Mouse (Mus musculus): ENCODE data around the gene Nckap5. TPM values are rescaled to one million over a fixed set of nuclear protein-coding genes. Genes with fewer than 3 reads are reported as not detected.

Nckap5 gene
- polyA plus RNA-seq, 1 experiment from 2014 or later: 12.1 TPM

DNA sequence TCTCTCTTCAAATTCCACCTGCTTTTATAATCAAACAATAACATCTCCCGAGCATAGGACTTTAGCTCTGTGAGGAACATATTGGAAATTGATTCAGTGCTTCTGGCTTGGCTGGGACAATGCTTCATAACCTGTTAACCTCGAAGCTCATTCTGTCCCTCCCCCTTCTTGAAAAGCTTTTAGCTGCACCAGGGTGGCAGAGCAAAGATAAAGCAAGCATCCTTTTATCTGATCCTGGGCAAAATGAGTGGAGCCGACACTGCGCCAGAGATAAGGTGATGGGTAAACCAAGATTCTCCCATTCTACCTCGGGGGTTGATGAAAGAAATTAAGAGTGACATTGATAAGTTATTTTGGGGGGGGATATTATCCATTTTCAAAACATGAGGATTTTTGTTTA lies 824.9 kb downstream of the Nckap5 start:
- Histone ChIP-seq H3K4me1 (no peaks in the 10 kb centered on the region), H3K27ac (no peak overlapping the region), H3K36me3 (no peaks in the 10 kb centered on the region), H3K4me3 (no peak overlapping the region), H3K27me3 (no peaks in the 10 kb centered on the region), H3K4me2 (no peak overlapping the region), H3K9ac (no peak overlapping the region), H3K9me3 (no peaks in the 10 kb centered on the region)
- WGBS: 75% methylated on average over 5 of the region's 5 CpGs
- no peak for ATAC-seq (ENCODE audit: insufficient number of reproducible peaks, low FRiP score, low TSS enrichment, low read depth)

DNA sequence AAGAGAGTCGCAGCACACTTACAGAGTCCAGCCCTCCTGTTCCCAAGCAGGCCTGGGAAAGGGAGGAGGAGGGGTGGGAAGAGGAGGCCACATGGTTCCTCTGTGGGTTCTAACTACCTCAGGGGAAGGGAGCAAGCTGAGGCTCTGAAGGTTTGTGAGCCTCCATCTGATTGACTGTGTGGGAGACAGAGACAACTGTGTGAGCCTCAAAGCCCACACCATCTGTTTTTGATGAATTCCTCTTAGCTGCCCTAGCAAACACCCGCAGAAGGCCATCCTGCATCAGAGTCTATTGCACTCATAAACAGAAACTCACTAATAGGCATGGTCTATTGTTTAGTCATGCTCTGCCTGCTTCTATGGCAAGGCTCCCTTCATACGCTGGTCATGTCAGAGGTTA lies 834.1 kb downstream of the Nckap5 start:
- no peak overlapping the region for H3K4me3 ChIP-seq
- H3K27me3 ChIP-seq: no peaks in the 10 kb centered on the region
- no peaks in the 10 kb centered on the region for H3K36me3 ChIP-seq
- no peak overlapping the region for H3K9ac ChIP-seq
- 30% methylated on average over 3 of the region's 3 CpGs for WGBS
- H3K27ac ChIP-seq: no peak overlapping the region
- ATAC-seq (ENCODE audit: insufficient number of reproducible peaks, low FRiP score, low TSS enrichment, low read depth): no peak
- no peak overlapping the region for H3K4me2 ChIP-seq
- H3K9me3 ChIP-seq: no peaks in the 10 kb centered on the region
- peaks cover 4% of the 10 kb centered on the region; the same call in 1 of the 2 replicates for H3K4me1 ChIP-seq

DNA sequence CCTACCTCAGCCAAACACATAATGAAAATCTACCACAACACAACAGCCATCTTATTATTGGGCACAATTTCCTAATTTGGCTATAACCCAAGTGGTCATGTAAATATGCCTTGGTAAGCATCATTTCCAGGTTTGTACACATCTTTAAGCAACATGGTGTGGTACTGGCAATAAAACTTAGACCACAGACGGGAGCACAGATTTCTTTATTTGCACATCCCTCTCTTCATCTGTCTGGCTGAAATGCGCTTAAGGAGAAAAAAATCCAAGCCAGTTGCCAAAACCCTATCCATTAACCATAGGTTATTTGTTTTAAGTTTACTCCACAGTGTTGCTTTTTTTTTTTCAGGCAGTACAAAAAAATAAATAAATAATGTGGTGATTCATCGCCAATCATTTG lies 842.8 kb downstream of the Nckap5 start:
- Histone ChIP-seq H3K4me2 (no peak overlapping the region), H3K4me1 (0 out of 2 replicates have a peak, but pooled peaks cover 3% of the 10 kb centered on the region), H3K36me3 (no peaks in the 10 kb centered on the region), H3K27ac (no peak overlapping the region), H3K9ac (no peak overlapping the region), H3K27me3 (no peaks in the 10 kb centered on the region), H3K9me3 (no peaks in the 10 kb centered on the region), H3K4me3 (no peak overlapping the region)
- no peak for ATAC-seq (ENCODE audit: insufficient number of reproducible peaks, low FRiP score, low TSS enrichment, low read depth)
- 72% methylated on average over 3 of the region's 3 CpGs for WGBS

DNA sequence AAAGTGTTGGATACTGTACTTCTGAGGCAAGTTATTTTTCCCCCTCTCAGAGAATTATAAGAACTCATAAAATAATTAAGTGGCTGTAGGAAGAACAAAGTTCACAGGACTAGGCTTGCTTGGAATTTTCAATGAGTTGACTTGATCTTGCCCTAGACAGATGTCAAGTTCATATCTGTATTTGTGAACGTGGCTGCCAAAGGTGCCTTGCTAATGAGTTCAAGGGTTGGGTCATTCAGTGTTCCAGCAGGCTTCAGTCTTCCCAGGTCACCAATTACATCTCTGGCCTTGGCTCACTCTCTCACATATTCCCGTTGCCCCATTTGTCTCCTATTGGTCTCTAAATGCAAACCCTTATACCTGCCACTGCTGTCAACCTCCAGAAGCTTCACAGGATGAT lies 846.0 kb downstream of the Nckap5 start:
- Histone ChIP-seq H3K4me2 (no peak overlapping the region), H3K36me3 (no peaks in the 10 kb centered on the region), H3K9me3 (no peaks in the 10 kb centered on the region), H3K27me3 (no peaks in the 10 kb centered on the region), H3K27ac (no peak overlapping the region), H3K9ac (no peak overlapping the region), H3K4me3 (no peak overlapping the region), H3K4me1 (0 out of 2 replicates have a peak, but pooled peaks cover 3% of the 10 kb centered on the region)
- WGBS: 33% methylated on average over 2 of the region's 2 CpGs
- no peak for ATAC-seq (ENCODE audit: insufficient number of reproducible peaks, low FRiP score, low TSS enrichment, low read depth)

DNA sequence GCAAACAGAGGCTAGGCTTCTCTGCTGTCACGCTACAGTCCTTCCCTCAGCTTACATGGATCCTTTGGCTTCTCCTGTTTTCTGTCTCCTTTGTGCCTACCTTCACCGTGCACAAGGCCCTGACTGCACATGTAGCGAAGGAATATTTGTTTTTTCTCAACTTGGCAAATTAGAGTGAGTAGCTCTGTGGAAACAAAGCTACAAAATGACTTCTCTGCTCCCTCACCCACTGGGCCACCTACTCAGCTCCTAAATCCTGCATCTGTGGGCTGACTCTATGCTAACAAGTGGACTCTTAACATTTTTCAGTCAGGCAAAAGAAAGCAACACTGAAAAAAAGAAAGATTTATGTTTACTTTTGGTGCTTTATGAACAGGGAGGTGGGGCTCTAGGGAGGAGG lies 856.0 kb downstream of the Nckap5 start:
- 88% methylated on average over 3 of the region's 3 CpGs for WGBS
- no peak overlapping the region for H3K9ac ChIP-seq

DNA sequence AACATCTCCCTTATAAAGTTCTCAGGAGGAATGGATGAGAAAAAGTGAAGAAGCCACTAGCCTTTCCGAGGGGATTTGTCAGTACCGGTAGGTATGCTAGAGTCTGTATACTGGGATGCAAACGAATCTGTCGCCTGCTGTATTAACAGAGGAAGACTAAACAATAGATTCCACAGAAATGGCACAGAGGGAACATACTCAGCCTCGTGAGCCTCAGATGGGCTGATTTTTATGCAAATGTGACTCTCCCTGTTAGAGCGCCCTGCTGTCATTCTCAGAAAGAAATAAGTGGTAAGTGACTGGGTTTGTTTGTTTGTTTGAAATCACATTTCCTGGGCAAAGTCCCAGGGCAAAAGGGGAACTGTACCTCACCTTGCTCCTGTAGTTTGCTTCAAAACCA lies 858.7 kb downstream of the Nckap5 start:
- no peaks in the 10 kb centered on the region for H3K36me3 ChIP-seq
- WGBS: 77% methylated on average over 6 of the region's 6 CpGs

More for the DNA sequence above, 856.0 kb downstream of the Nckap5 start:
- Histone ChIP-seq H3K4me2 (no peak overlapping the region), H3K36me3 (no peaks in the 10 kb centered on the region), H3K9me3 (no peaks in the 10 kb centered on the region), H3K27ac (no peak overlapping the region), H3K4me3 (no peak overlapping the region), H3K27me3 (no peaks in the 10 kb centered on the region), H3K4me1 (no peaks in the 10 kb centered on the region)
- ATAC-seq (ENCODE audit: insufficient number of reproducible peaks, low FRiP score, low TSS enrichment, low read depth): no peak

DNA sequence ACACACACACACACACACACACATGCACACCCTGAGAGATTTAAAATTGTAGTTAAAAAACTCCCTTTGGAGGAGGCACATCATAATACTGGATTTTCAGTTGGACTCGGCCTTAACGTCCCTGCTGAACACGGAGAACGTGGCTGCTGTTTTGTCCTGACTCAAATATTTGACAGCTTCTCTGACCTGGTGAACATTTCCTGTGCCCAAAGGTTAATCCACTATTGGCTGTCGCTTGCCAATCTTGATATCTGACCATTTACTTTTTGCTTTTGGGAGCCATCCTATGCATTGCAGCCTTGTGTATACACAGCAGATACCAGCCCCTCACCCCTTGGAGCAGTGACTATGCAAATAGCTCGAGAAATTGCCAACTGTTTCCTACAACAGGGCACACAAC lies 862.9 kb downstream of the Nckap5 start:
- ATAC-seq (ENCODE audit: insufficient number of reproducible peaks, low FRiP score, low TSS enrichment, low read depth): no peak
- Histone ChIP-seq H3K27me3 (no peaks in the 10 kb centered on the region), H3K36me3 (no peaks in the 10 kb centered on the region), H3K4me1 (no peaks in the 10 kb centered on the region), H3K9me3 (no peaks in the 10 kb centered on the region), H3K4me3 (no peak overlapping the region), H3K27ac (no peak overlapping the region), H3K9ac (no peak overlapping the region), H3K4me2 (no peak overlapping the region)
- WGBS: 80% methylated on average over 6 of the region's 6 CpGs

More for the DNA sequence above, 858.7 kb downstream of the Nckap5 start:
- no peak overlapping the region for H3K4me2 ChIP-seq
- no peak for ATAC-seq (ENCODE audit: insufficient number of reproducible peaks, low FRiP score, low TSS enrichment, low read depth)
- H3K9ac ChIP-seq: no peak overlapping the region
- H3K27me3 ChIP-seq: no peaks in the 10 kb centered on the region
- H3K27ac ChIP-seq: no peak overlapping the region
- H3K4me3 ChIP-seq: no peak overlapping the region
- H3K4me1 ChIP-seq: no peaks in the 10 kb centered on the region
- H3K9me3 ChIP-seq: no peaks in the 10 kb centered on the region

DNA sequence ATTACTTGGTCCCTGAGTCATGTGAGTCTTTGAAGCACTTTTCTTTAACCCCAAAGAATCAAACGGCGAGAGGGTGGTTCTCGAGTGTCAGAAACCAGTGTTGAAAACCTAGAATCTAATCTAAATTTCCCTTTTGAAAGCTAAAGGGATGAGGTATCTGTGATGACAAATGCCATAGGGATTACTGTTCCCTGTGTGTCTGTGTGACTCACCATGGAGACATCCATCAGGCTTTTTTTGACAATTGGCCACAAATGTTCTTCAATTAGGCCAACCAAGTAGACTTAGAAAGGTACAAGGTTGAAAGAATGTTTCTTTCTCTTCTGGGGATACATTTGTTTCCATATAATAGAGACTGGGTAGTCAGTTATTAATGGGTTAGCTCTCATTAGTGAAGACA lies 879.6 kb downstream of the Nckap5 start:
- no peaks in the 10 kb centered on the region for H3K27me3 ChIP-seq
- no peak overlapping the region for H3K9ac ChIP-seq
- H3K4me2 ChIP-seq: no peak overlapping the region
- H3K27ac ChIP-seq: no peak overlapping the region
- ATAC-seq (ENCODE audit: insufficient number of reproducible peaks, low FRiP score, low TSS enrichment, low read depth): no peak
- no peaks in the 10 kb centered on the region for H3K4me1 ChIP-seq
- H3K9me3 ChIP-seq: no peaks in the 10 kb centered on the region
- WGBS: 81% methylated on average over 3 of the region's 3 CpGs
- H3K36me3 ChIP-seq: no peaks in the 10 kb centered on the region
- H3K4me3 ChIP-seq: no peak overlapping the region

DNA sequence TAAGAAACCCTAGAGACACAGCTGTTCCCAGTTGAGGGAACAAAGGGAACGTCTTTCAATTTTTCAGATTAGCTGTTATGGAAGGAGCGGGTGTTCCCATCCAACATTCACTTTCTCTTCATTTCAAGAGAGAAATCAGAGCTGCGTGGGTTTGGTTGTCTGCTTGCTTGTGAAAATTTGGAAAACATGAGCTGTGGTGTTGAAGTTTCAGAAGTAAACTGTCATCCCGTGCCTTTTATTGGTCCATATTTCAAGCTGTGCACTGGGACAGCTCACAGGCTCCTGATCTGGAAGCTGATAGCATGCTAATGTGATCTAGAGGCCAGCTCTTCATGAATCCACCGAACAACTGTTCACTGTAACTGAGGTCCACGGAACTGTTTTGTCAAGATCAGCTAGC lies 881.5 kb downstream of the Nckap5 start:
- no peaks in the 10 kb centered on the region for H3K9me3 ChIP-seq
- no peak overlapping the region for H3K4me2 ChIP-seq
- no peak overlapping the region for H3K27ac ChIP-seq
- H3K36me3 ChIP-seq: no peaks in the 10 kb centered on the region
- ATAC-seq (ENCODE audit: insufficient number of reproducible peaks, low FRiP score, low TSS enrichment, low read depth): no peak
- H3K9ac ChIP-seq: no peak overlapping the region
- H3K27me3 ChIP-seq: no peaks in the 10 kb centered on the region
- 0 out of 2 replicates have a peak, but pooled peaks cover 3% of the 10 kb centered on the region for H3K4me1 ChIP-seq
- 53% methylated on average over 6 of the region's 6 CpGs for WGBS
- no peak overlapping the region for H3K4me3 ChIP-seq

DNA sequence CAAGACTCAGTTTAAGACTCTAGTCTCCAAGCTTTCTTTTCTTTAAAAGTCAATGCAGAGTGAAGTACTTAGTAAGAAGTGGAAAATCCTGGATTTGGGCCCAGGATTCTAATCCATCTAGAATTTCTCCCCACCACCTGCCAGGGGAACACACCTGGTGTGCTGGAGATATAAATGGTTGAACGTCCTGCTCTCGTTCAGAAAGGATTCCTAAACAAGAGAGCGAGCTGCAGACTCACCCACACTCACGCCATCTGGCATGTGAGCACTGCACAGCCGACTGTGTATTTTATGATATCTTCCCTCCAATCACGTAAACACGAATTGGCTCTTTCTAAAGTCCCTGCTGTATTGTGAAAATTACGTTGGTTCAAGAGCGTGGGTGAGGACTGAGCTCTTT lies 885.5 kb downstream of the Nckap5 start:
- Histone ChIP-seq H3K4me1 (0 out of 2 replicates have a peak, but pooled peaks cover 3% of the 10 kb centered on the region), H3K27me3 (no peaks in the 10 kb centered on the region), H3K27ac (no peak overlapping the region), H3K4me2 (no peak overlapping the region), H3K4me3 (no peak overlapping the region), H3K9me3 (no peaks in the 10 kb centered on the region), H3K9ac (no peak overlapping the region), H3K36me3 (no peaks in the 10 kb centered on the region)
- WGBS: 24% methylated on average over 9 of the region's 9 CpGs
- ATAC-seq (ENCODE audit: insufficient number of reproducible peaks, low FRiP score, low TSS enrichment, low read depth): no peak

DNA sequence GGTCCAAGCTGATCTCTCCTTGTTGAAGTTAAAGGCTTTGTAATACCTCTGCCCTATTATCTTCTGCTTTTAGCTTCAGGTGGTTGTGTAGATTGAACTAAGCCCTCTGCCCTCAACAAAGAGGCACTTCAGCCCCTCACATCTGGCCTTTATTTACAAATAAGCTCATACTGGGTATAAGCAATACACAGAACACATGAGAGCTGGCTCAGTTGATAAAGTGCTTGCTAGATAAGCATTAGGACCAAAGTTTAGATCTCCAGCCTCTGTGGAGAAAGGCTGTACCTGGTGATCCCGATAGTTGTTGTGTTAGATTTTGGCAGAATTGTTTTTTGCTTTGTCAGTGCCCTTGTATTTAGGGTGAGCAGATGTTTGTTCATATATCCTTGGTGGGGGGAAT lies 887.3 kb downstream of the Nckap5 start:
- Histone ChIP-seq H3K4me2 (no peak overlapping the region), H3K27ac (no peak overlapping the region), H3K9ac (no peak overlapping the region), H3K4me1 (0 out of 2 replicates have a peak, but pooled peaks cover 3% of the 10 kb centered on the region), H3K4me3 (no peak overlapping the region), H3K27me3 (no peaks in the 10 kb centered on the region), H3K36me3 (no peaks in the 10 kb centered on the region), H3K9me3 (no peaks in the 10 kb centered on the region)
- ATAC-seq (ENCODE audit: insufficient number of reproducible peaks, low FRiP score, low TSS enrichment, low read depth): no peak
- WGBS: 85% methylated on average over 1 of the region's 1 CpGs

DNA sequence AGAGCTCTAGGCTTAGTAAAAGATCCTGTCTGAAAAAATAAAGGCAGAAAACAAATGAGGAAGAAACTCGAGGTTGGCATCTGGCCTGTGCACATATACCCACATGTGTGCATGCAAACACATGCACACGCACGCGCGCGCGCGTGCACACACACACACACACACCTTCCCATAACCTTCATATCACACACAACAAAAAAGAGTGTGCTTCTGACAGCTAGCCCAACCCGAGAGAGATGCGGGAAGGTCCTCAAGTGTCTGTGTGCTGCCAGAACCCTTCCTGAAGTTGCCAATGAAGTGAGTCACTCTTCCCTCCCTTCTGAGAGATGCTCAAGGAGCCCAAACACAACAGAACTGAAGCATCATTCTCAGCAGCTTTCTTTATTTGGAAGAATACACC lies 905.1 kb downstream of the Nckap5 start:
- Histone ChIP-seq H3K36me3 (no peaks in the 10 kb centered on the region), H3K27ac (no peak overlapping the region), H3K4me2 (no peak overlapping the region), H3K9me3 (no peaks in the 10 kb centered on the region), H3K9ac (no peak overlapping the region), H3K4me3 (no peak overlapping the region), H3K27me3 (no peaks in the 10 kb centered on the region), H3K4me1 (no peaks in the 10 kb centered on the region)
- WGBS: 95% methylated on average over 10 of the region's 10 CpGs
- no peak for ATAC-seq (ENCODE audit: insufficient number of reproducible peaks, low FRiP score, low TSS enrichment, low read depth)

DNA sequence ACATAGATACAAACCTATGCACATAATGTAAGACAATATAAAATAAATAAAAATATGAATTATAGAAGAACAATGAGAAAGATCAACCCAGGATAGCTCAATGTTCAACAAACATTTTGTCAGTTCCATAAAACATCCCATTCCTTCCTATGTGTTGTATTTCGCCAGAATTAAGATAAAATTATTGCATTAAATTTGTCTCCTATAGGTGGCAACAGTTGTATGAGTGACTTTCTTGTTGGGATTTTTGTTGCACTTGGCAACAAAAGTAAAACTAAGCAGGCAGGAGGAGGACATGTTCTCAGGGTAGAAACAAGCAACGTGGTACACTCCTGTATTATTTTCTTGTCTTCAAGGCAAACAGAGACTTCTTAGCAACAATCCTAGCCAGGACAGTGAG lies 907.5 kb downstream of the Nckap5 start:
- 61% methylated on average over 2 of the region's 2 CpGs for WGBS
- Histone ChIP-seq H3K9me3 (no peaks in the 10 kb centered on the region), H3K4me2 (no peak overlapping the region), H3K4me1 (no peaks in the 10 kb centered on the region), H3K9ac (no peak overlapping the region), H3K27ac (no peak overlapping the region), H3K4me3 (no peak overlapping the region), H3K36me3 (no peaks in the 10 kb centered on the region), H3K27me3 (no peaks in the 10 kb centered on the region)
- no peak for ATAC-seq (ENCODE audit: insufficient number of reproducible peaks, low FRiP score, low TSS enrichment, low read depth)

Data from limb, embryonic 15.5 days (tissue).